Mouse (Mus musculus): ENCODE results near the gene Mecom. TPM values are rescaled to one million over a fixed set of nuclear protein-coding genes. Genes with fewer than 3 reads are reported as not detected.

The Mecom gene
- polyA plus RNA-seq, 1 experiment from 2014 or later = 19.5 TPM

GRCm38 (mm10) chr3:29981259-29981910 lies 566.4 kb downstream of the Mecom start:
- WGBS = 83% methylated on average over 7 of the region's 7 CpGs
- H3K27me3 ChIP-seq (ENCODE audit: control insufficient read depth, insufficient read depth, low read length) = no peaks in the 10 kb centered on the region
- H3K27ac ChIP-seq (ENCODE audit: low read depth, low read length) = no peak overlapping the region
- H3K4me2 ChIP-seq (ENCODE audit: low read depth, low read length, severe bottlenecking) = no peak overlapping the region
- H3K9me3 ChIP-seq (ENCODE audit: control insufficient read depth, low read length) = no peaks in the 10 kb centered on the region
- H3K36me3 ChIP-seq (ENCODE audit: control insufficient read depth, insufficient read depth, low read length) = no peaks in the 10 kb centered on the region
- DNase-seq (ENCODE audit: low spot score) (no peak), ATAC-seq (replicated peaks; ENCODE audit: low FRiP score) (no peak)
- no peak overlapping the region for H3K9ac ChIP-seq (ENCODE audit: low read length)
- no peaks in the 10 kb centered on the region for H3K4me1 ChIP-seq (replicated peaks; ENCODE audit: control insufficient read depth, insufficient read depth, low read length)
- no peak overlapping the region for H3K4me3 ChIP-seq (ENCODE audit: low read depth, low read length)

- WGBS = 91% methylated on average over 9 of the region's 9 CpGs
- Histone ChIP-seq H3K4me2 (ENCODE audit: low read depth, low read length, severe bottlenecking) (no peak overlapping the region), H3K27me3 (ENCODE audit: control insufficient read depth, insufficient read depth, low read length) (no peaks in the 10 kb centered on the region), H3K4me1 (replicated peaks; ENCODE audit: control insufficient read depth, insufficient read depth, low read length) (no peaks in the 10 kb centered on the region), H3K9me3 (ENCODE audit: control insufficient read depth, low read length) (no peaks in the 10 kb centered on the region), H3K9ac (ENCODE audit: low read length) (no peak overlapping the region), H3K4me3 (ENCODE audit: low read depth, low read length) (no peak overlapping the region), H3K36me3 (ENCODE audit: control insufficient read depth, insufficient read depth, low read length) (no peaks in the 10 kb centered on the region), H3K27ac (ENCODE audit: low read depth, low read length) (no peak overlapping the region)
- ATAC-seq (replicated peaks; ENCODE audit: low FRiP score) = no peak
- no peak for DNase-seq (ENCODE audit: low spot score)
These were observed 567.3 kb downstream of the Mecom start for GRCm38 (mm10) chr3:29980531-29980930.

GRCm38 (mm10) chr3:29976580-29976979 lies 571.2 kb downstream of the Mecom start:
- Histone ChIP-seq H3K27me3 (ENCODE audit: control insufficient read depth, insufficient read depth, low read length) (no peaks in the 10 kb centered on the region), H3K9ac (ENCODE audit: low read length) (no peak overlapping the region), H3K27ac (ENCODE audit: low read depth, low read length) (no peak overlapping the region), H3K4me3 (ENCODE audit: low read depth, low read length) (no peak overlapping the region), H3K9me3 (ENCODE audit: control insufficient read depth, low read length) (no peaks in the 10 kb centered on the region), H3K4me1 (replicated peaks; ENCODE audit: control insufficient read depth, insufficient read depth, low read length) (no peaks in the 10 kb centered on the region), H3K36me3 (ENCODE audit: control insufficient read depth, insufficient read depth, low read length) (no peaks in the 10 kb centered on the region), H3K4me2 (ENCODE audit: low read depth, low read length, severe bottlenecking) (no peak overlapping the region)
- ATAC-seq (replicated peaks; ENCODE audit: low FRiP score) (no peak), DNase-seq (ENCODE audit: low spot score) (no peak)
- WGBS = 86% methylated on average over 4 of the region's 4 CpGs

- DNase-seq (ENCODE audit: low spot score) = no peak
- Histone ChIP-seq H3K9ac (ENCODE audit: low read length) (no peak overlapping the region), H3K27ac (ENCODE audit: low read depth, low read length) (no peak overlapping the region), H3K4me2 (ENCODE audit: low read depth, low read length, severe bottlenecking) (no peak overlapping the region), H3K9me3 (ENCODE audit: control insufficient read depth, low read length) (no peaks in the 10 kb centered on the region), H3K27me3 (ENCODE audit: control insufficient read depth, insufficient read depth, low read length) (no peaks in the 10 kb centered on the region), H3K4me3 (ENCODE audit: low read depth, low read length) (no peak overlapping the region), H3K4me1 (replicated peaks; ENCODE audit: control insufficient read depth, insufficient read depth, low read length) (no peaks in the 10 kb centered on the region), H3K36me3 (ENCODE audit: control insufficient read depth, insufficient read depth, low read length) (no peaks in the 10 kb centered on the region)
- no peak for ATAC-seq (replicated peaks; ENCODE audit: low FRiP score)
- 91% methylated on average over 11 of the region's 11 CpGs for WGBS
These were observed 579.3 kb downstream of the Mecom start for GRCm38 (mm10) chr3:29968433-29968949.

- Histone ChIP-seq H3K4me1 (replicated peaks; ENCODE audit: control insufficient read depth, insufficient read depth, low read length) (no peaks in the 10 kb centered on the region), H3K4me3 (ENCODE audit: low read depth, low read length) (no peak overlapping the region), H3K27ac (ENCODE audit: low read depth, low read length) (no peak overlapping the region), H3K9me3 (ENCODE audit: control insufficient read depth, low read length) (no peaks in the 10 kb centered on the region), H3K9ac (ENCODE audit: low read length) (no peak overlapping the region), H3K27me3 (ENCODE audit: control insufficient read depth, insufficient read depth, low read length) (no peaks in the 10 kb centered on the region), H3K4me2 (ENCODE audit: low read depth, low read length, severe bottlenecking) (no peak overlapping the region), H3K36me3 (ENCODE audit: control insufficient read depth, insufficient read depth, low read length) (no peaks in the 10 kb centered on the region)
- no peak for ATAC-seq (replicated peaks; ENCODE audit: low FRiP score)
- 89% methylated on average over 7 of the region's 7 CpGs for WGBS
- DNase-seq (ENCODE audit: low spot score) = no peak
These were observed 583.9 kb downstream of the Mecom start for GRCm38 (mm10) chr3:29963953-29964352.

GRCm38 (mm10) chr3:29963447-29963846 lies 584.4 kb downstream of the Mecom start:
- no peaks in the 10 kb centered on the region for H3K4me1 ChIP-seq (replicated peaks; ENCODE audit: control insufficient read depth, insufficient read depth, low read length)
- H3K4me2 ChIP-seq (ENCODE audit: low read depth, low read length, severe bottlenecking) = no peak overlapping the region
- 92% methylated on average over 3 of the region's 3 CpGs for WGBS
- H3K27ac ChIP-seq (ENCODE audit: low read depth, low read length) = no peak overlapping the region
- H3K4me3 ChIP-seq (ENCODE audit: low read depth, low read length) = no peak overlapping the region
- ATAC-seq (replicated peaks; ENCODE audit: low FRiP score) (no peak), DNase-seq (ENCODE audit: low spot score) (no peak)
- no peaks in the 10 kb centered on the region for H3K9me3 ChIP-seq (ENCODE audit: control insufficient read depth, low read length)
- no peak overlapping the region for H3K9ac ChIP-seq (ENCODE audit: low read length)
- no peaks in the 10 kb centered on the region for H3K27me3 ChIP-seq (ENCODE audit: control insufficient read depth, insufficient read depth, low read length)
- no peaks in the 10 kb centered on the region for H3K36me3 ChIP-seq (ENCODE audit: control insufficient read depth, insufficient read depth, low read length)

- no peaks in the 10 kb centered on the region for H3K36me3 ChIP-seq (ENCODE audit: control insufficient read depth, insufficient read depth, low read length)
- ATAC-seq (replicated peaks; ENCODE audit: low FRiP score) (no peak), DNase-seq (ENCODE audit: low spot score) (no peak)
- H3K9ac ChIP-seq (ENCODE audit: low read length) = no peak overlapping the region
- no peaks in the 10 kb centered on the region for H3K9me3 ChIP-seq (ENCODE audit: control insufficient read depth, low read length)
- no peak overlapping the region for H3K4me2 ChIP-seq (ENCODE audit: low read depth, low read length, severe bottlenecking)
- H3K4me1 ChIP-seq (replicated peaks; ENCODE audit: control insufficient read depth, insufficient read depth, low read length) = no peaks in the 10 kb centered on the region
- H3K27ac ChIP-seq (ENCODE audit: low read depth, low read length) = no peak overlapping the region
- no peak overlapping the region for H3K4me3 ChIP-seq (ENCODE audit: low read depth, low read length)
- 90% methylated on average over 3 of the region's 3 CpGs for WGBS
- H3K27me3 ChIP-seq (ENCODE audit: control insufficient read depth, insufficient read depth, low read length) = no peaks in the 10 kb centered on the region
These were observed 588.8 kb downstream of the Mecom start for GRCm38 (mm10) chr3:29959051-29959450.

GRCm38 (mm10) chr3:29957365-29958236 lies 590.2 kb downstream of the Mecom start:
- Histone ChIP-seq H3K4me3 (ENCODE audit: low read depth, low read length) (no peak overlapping the region), H3K9ac (ENCODE audit: low read length) (no peak overlapping the region), H3K27me3 (ENCODE audit: control insufficient read depth, insufficient read depth, low read length) (no peaks in the 10 kb centered on the region), H3K4me2 (ENCODE audit: low read depth, low read length, severe bottlenecking) (no peak overlapping the region), H3K27ac (ENCODE audit: low read depth, low read length) (no peak overlapping the region), H3K4me1 (replicated peaks; ENCODE audit: control insufficient read depth, insufficient read depth, low read length) (no peaks in the 10 kb centered on the region), H3K9me3 (ENCODE audit: control insufficient read depth, low read length) (no peaks in the 10 kb centered on the region), H3K36me3 (ENCODE audit: control insufficient read depth, insufficient read depth, low read length) (no peaks in the 10 kb centered on the region)
- DNase-seq (ENCODE audit: low spot score) (no peak), ATAC-seq (replicated peaks; ENCODE audit: low FRiP score) (0 out of 2 replicates have a peak, but pooled peaks have one; percentile 36)
- WGBS = 55% methylated on average over 10 of the region's 10 CpGs
